Comparison of ENCODE assay signal across 9 mouse cellular contexts in genomic region chr13:40994487-40995263, GRCm38 (mm10). TPM values are rescaled to one million over a fixed set of nuclear protein-coding genes. Genes with fewer than 3 reads are reported as not detected.
A peak's percentile ranks its signal among the peaks of the same experiment; 100 is the strongest.
DNase-seq lines count a peak whose midpoint lies in the region; ATAC-seq and TF ChIP-seq lines count a peak whose summit lies in the region.
"Had no signal": no experiment of that assay in that cellular context is flagged by ENCODE, and none has a peak within 500 bp of the region (broad histone marks: within the 10 kb centered on the region; RNA-seq: fewer than 3 reads in every experiment).

No protein-coding gene starts in this region.

- no peaks in the 10 kb centered on the region for H3K27me3 ChIP-seq in hindbrain, embryonic 12.5 days
- no peaks in the 10 kb centered on the region for H3K27me3 ChIP-seq in hindbrain, postnatal 0 days (ENCODE audit: insufficient read depth, low read length)
- H3K27me3 ChIP-seq in forebrain, postnatal 0 days (ENCODE audit: insufficient read depth, low read length) = no peaks in the 10 kb centered on the region

- no peak overlapping the region for H3K9ac ChIP-seq in hindbrain, embryonic 12.5 days
- no peak overlapping the region for H3K9ac ChIP-seq in hindbrain, postnatal 0 days (replicated peaks; ENCODE audit: low read length)
- H3K9ac ChIP-seq in forebrain, postnatal 0 days = no peak overlapping the region

- no peaks in the 10 kb centered on the region for H3K9me3 ChIP-seq in hindbrain, embryonic 12.5 days (replicated peaks)
- no peaks in the 10 kb centered on the region for H3K9me3 ChIP-seq in hindbrain, postnatal 0 days (ENCODE audit: low read length)
- no peaks in the 10 kb centered on the region for H3K9me3 ChIP-seq in forebrain, postnatal 0 days (ENCODE audit: low read length)

- TF ChIP-seq CTCF in hindbrain, postnatal 0 days (IDR thresholded peaks at IDR 0.05; ENCODE audit: low read depth) = no peak
- TF ChIP-seq CTCF in forebrain, postnatal 0 days (IDR thresholded peaks at IDR 0.05; ENCODE audit: low read depth) = no peak

- H3K4me2 ChIP-seq in hindbrain, embryonic 12.5 days (replicated peaks) = no peak overlapping the region; the same call in 1 of the 2 replicates
- no peak overlapping the region for H3K4me2 ChIP-seq in hindbrain, postnatal 0 days (ENCODE audit: low read depth, low read length)
- H3K4me2 ChIP-seq in forebrain, postnatal 0 days (ENCODE audit: low read depth) = no peak overlapping the region

- 24% methylated on average over 8 of the region's 8 CpGs for WGBS in hindbrain, embryonic 12.5 days
- 16% methylated on average over 8 of the region's 8 CpGs for WGBS in hindbrain, postnatal 0 days
- 2% methylated on average over 8 of the region's 8 CpGs for WGBS in forebrain, postnatal 0 days

- H3K36me3 ChIP-seq in hindbrain, embryonic 12.5 days = no peaks in the 10 kb centered on the region
- H3K36me3 ChIP-seq in hindbrain, postnatal 0 days (ENCODE audit: insufficient read depth, low read length) = no peaks in the 10 kb centered on the region
- no peaks in the 10 kb centered on the region for H3K36me3 ChIP-seq in forebrain, postnatal 0 days (ENCODE audit: insufficient read depth)

- no peaks in the 10 kb centered on the region; the same call in 1 of the 2 replicates for H3K4me1 ChIP-seq in hindbrain, embryonic 12.5 days
- peaks cover 2% of the 10 kb centered on the region; the same call in 1 of the 2 replicates for H3K4me1 ChIP-seq in hindbrain, postnatal 0 days (ENCODE audit: insufficient read depth, low read length)
- 0 out of 2 replicates have a peak, but pooled peaks cover 1% of the 10 kb centered on the region for H3K4me1 ChIP-seq in forebrain, postnatal 0 days (ENCODE audit: insufficient read depth)

- ATAC-seq in hindbrain, embryonic 12.5 days (ENCODE audit: low FRiP score) = no peak
- no peak for ATAC-seq in hindbrain, postnatal 0 days
- no peak for ATAC-seq in forebrain, postnatal 0 days

- no peak overlapping the region for H3K4me3 ChIP-seq in hindbrain, embryonic 12.5 days
- no peak overlapping the region for H3K4me3 ChIP-seq in hindbrain, postnatal 0 days (ENCODE audit: low read length)
- no peak overlapping the region for H3K4me3 ChIP-seq in forebrain, postnatal 0 days (ENCODE audit: low read depth, low read length)

- intact Hi-C loops in gastrocnemius, postnatal 14 days (cut with DNase I; ENCODE audit: low total_unique reads) = no loop called here

- DNase-seq in hindbrain, postnatal 0 days (ENCODE audit: low spot score) = no peak
- peak; percentile 57 for DNase-seq in 416B (ENCODE audit: low read depth)
- DNase-seq in MEL-GATA-1-ER (ENCODE audit: extremely low read depth, low read depth) = peak; percentile 65
- peak; percentile 8 for DNase-seq in forebrain, postnatal 0 days
- DNase-seq in testis, postnatal 14 days (ENCODE audit: low spot score) = no peak
- no peak for DNase-seq in gastrocnemius, postnatal 14 days
- DNase-seq in thymus, postnatal 14 days = no peak
- DNase-seq: layer of hippocampus, postnatal 36 days had no signal

- 0 out of 2 replicates have a peak overlapping the region, but pooled peaks have one; percentile 2 for H3K27ac ChIP-seq in hindbrain, embryonic 12.5 days
- no peak overlapping the region for H3K27ac ChIP-seq in hindbrain, postnatal 0 days
- H3K27ac ChIP-seq in forebrain, postnatal 0 days (ENCODE audit: low read depth, low read length) = no peak overlapping the region

RNA-seq across cellular contexts. Expression of gene Pak1ip1, which starts 6.1 kb away (rescaled TPM):
- 67.9 and 73.9 TPM in 2 replicates for polyA plus RNA-seq in hindbrain, embryonic 12.5 days (2016; fragmentation: Nextera tagmentation; extraction: Ambion mirVana)
- 34.2 and 42.2 TPM in 2 replicates for total RNA-seq in hindbrain, postnatal 0 days (2014; rRNA removed)
- 45.8 and 50.6 TPM in 2 replicates for polyA plus RNA-seq in hindbrain, postnatal 0 days (2015; fragmentation: Nextera tagmentation; extraction: Ambion mirVana)
- 42.9 and 45.9 TPM in 2 replicates for total RNA-seq in forebrain, postnatal 0 days (2014; rRNA removed)
- 49.4 and 52.5 TPM in 2 replicates for polyA plus RNA-seq in forebrain, postnatal 0 days (2015; fragmentation: Nextera tagmentation; extraction: Ambion mirVana)
- 10 to 100 TPM; 23.2 to 26.0 TPM for total RNA-seq in gastrocnemius, postnatal 14 days (2021)

RNA-seq across cellular contexts. Expression of gene Tmem14c, which starts 21.4 kb away (rescaled TPM):
- polyA plus RNA-seq in hindbrain, embryonic 12.5 days (2016; fragmentation: Nextera tagmentation; extraction: Ambion mirVana) = 139 and 148 TPM in 2 replicates
- total RNA-seq in hindbrain, postnatal 0 days (2014; rRNA removed) = 45.5 and 63.2 TPM in 2 replicates
- polyA plus RNA-seq in hindbrain, postnatal 0 days (2015; fragmentation: Nextera tagmentation; extraction: Ambion mirVana) = 140 and 141 TPM in 2 replicates
- total RNA-seq in forebrain, postnatal 0 days (2014; rRNA removed) = 43.2 and 53.2 TPM in 2 replicates
- polyA plus RNA-seq in forebrain, postnatal 0 days (2015; fragmentation: Nextera tagmentation; extraction: Ambion mirVana) = 121 and 127 TPM in 2 replicates
- 10 to 100 TPM; 70.5 to 72.3 TPM for total RNA-seq in gastrocnemius, postnatal 14 days (2021)

Comparison
In these comparisons a context has a peak if more than half of its experiments do, and no peak if none do; other contexts are left out.
1. DNase-seq: peak in 416B (single experiment), MEL-GATA-1-ER (single experiment) and forebrain, postnatal 0 days (single experiment); none in hindbrain, postnatal 0 days (single experiment), testis, postnatal 14 days (single experiment), gastrocnemius, postnatal 14 days (single experiment) and thymus, postnatal 14 days (single experiment).